ENCODE assay signal across 8 mouse cellular contexts in the genomic region with DNA sequence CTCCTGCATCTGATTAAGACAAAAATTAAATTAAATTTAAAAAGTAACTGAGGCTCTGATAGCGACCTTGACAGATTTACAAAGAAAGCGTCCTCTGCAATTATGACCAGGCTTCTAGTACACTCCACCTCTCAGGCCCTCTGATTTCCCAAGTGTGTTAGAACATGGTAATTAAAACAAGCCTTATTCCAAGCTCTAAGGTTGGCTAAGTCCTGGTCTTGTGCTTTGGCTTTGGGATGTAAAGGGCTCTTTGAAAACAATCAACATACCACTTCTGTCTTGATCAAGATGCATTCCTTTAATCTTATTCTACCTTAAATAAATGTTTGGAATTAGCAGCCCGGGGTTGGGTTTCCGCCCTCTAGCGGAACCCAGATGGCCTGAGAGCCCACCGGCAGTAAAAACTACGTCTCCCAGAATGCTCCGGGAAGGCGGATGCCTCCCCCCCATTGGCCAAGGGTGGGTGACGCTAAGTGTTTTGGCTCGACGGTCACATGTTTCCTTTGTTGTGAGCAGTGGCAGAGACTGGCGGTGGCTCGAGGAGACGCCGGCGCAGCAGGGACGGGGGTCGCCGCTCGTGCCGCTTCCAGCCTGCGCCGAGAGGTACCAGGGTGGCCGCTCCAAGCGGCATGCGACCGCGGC. TPM values are rescaled to one million over a fixed set of nuclear protein-coding genes. Genes with fewer than 3 reads are reported as not detected.
DNase-seq lines count a peak whose midpoint lies in the region; ATAC-seq and TF ChIP-seq lines count a peak whose summit lies in the region.

Gene Klhl24 (plus strand): TSS at position 474 of the 642 bp plus-strand sequence.

- no peaks in the 10 kb centered on the region for H3K9me3 ChIP-seq in erythroblast, embryonic 14.5 days (ENCODE audit: control insufficient read depth, low read length)
- H3K9me3 ChIP-seq in heart, embryonic 11.5 days (replicated peaks; ENCODE audit: control insufficient read depth, low read length): 0 out of 2 replicates have a peak, but pooled peaks cover 2% of the 10 kb centered on the region
- no peaks in the 10 kb centered on the region for H3K9me3 ChIP-seq in kidney, embryonic 16.5 days (ENCODE audit: low read length)
- H3K9me3 ChIP-seq in stomach, embryonic 14.5 days (ENCODE audit: control insufficient read depth, low read depth, low read length): no peaks in the 10 kb centered on the region

- H3K79me3 ChIP-seq in C2C12 (ENCODE audit: low read depth): no peaks in the 10 kb centered on the region

- H3K4me1 ChIP-seq in erythroblast, embryonic 14.5 days (ENCODE audit: control insufficient read depth): peaks cover 20% of the 10 kb centered on the region
- H3K4me1 ChIP-seq in heart, embryonic 11.5 days (ENCODE audit: control insufficient read depth, insufficient read depth, low read length): no peaks in the 10 kb centered on the region
- H3K4me1 ChIP-seq in kidney, embryonic 16.5 days (ENCODE audit: insufficient read depth, low read length): peaks cover 5% of the 10 kb centered on the region
- peaks cover 6% of the 10 kb centered on the region; the same call in 1 of the 2 replicates for H3K4me1 ChIP-seq in liver, adult 2 months (ENCODE audit: control insufficient read depth, insufficient read depth, low read length)
- no peaks in the 10 kb centered on the region for H3K4me1 ChIP-seq in stomach, embryonic 14.5 days (ENCODE audit: control insufficient read depth, insufficient read depth, low read length)

- TF ChIP-seq POLR2A in brain, embryonic 14.5 days (IDR thresholded peaks at IDR 0.05; ENCODE audit: borderline replicate concordance, extremely low read depth, insufficient read depth, insufficient read length, poor library complexity, severe bottlenecking): peak; percentile 95
- peak; percentile 95 for TF ChIP-seq POLR2A in liver, adult 2 months (IDR thresholded peaks at IDR 0.05; ENCODE audit: extremely low read depth, insufficient read depth, low read length)
- peak; percentile 80 for TF ChIP-seq POLR2A in myocyte (IDR thresholded peaks at IDR 0.05; ENCODE audit: insufficient read length, low read depth)

- H3K27me3 ChIP-seq in C2C12 (ENCODE audit: control insufficient read depth, insufficient read depth, insufficient read length) (no peaks in the 10 kb centered on the region), myocyte (ENCODE audit: control insufficient read depth, insufficient read depth, insufficient read length) (no peaks in the 10 kb centered on the region)
- H3K27me3 ChIP-seq in erythroblast, embryonic 14.5 days (ENCODE audit: control insufficient read depth): no peaks in the 10 kb centered on the region
- H3K27me3 ChIP-seq in heart, embryonic 11.5 days (ENCODE audit: control insufficient read depth, insufficient read depth, low read length): no peaks in the 10 kb centered on the region
- no peaks in the 10 kb centered on the region for H3K27me3 ChIP-seq in kidney, embryonic 16.5 days (ENCODE audit: insufficient read depth, low read length)
- H3K27me3 ChIP-seq in liver, adult 2 months (ENCODE audit: control insufficient read depth, insufficient read depth, low read length): no peaks in the 10 kb centered on the region
- no peaks in the 10 kb centered on the region for H3K27me3 ChIP-seq in stomach, embryonic 14.5 days (ENCODE audit: control insufficient read depth, insufficient read depth, low read length)

- DNase-seq in brain, embryonic 14.5 days (ENCODE audit: low read depth): peak; percentile 99
- peak; percentile 91 for DNase-seq in liver, adult 2 months (ENCODE audit: extremely low read depth, low read depth, low spot score)

- H3ac ChIP-seq in C2C12 (ENCODE audit: control insufficient read depth, insufficient read length, low read depth) (peak within 1 kb of the TSS; percentile 73), myocyte (ENCODE audit: control insufficient read depth, insufficient read length) (peak within 1 kb of the TSS; percentile 52)

- peak within 1 kb of the TSS; percentile 64 for H3K4me2 ChIP-seq in heart, embryonic 11.5 days
- peak within 1 kb of the TSS; percentile 55 for H3K4me2 ChIP-seq in kidney, embryonic 16.5 days (replicated peaks; ENCODE audit: low read depth, low read length)
- H3K4me2 ChIP-seq in myocyte (ENCODE audit: low read depth): peak within 1 kb of the TSS; percentile 68
- peak within 1 kb of the TSS; percentile 43 for H3K4me2 ChIP-seq in stomach, embryonic 14.5 days (replicated peaks; ENCODE audit: low read depth, low read length)

- TF ChIP-seq CTCF in C2C12 (IDR thresholded peaks at IDR 0.05; ENCODE audit: control insufficient read depth, insufficient read depth, insufficient read length): no peak
- peak; percentile 80 for TF ChIP-seq CTCF in brain, embryonic 14.5 days (IDR thresholded peaks at IDR 0.05; ENCODE audit: borderline replicate concordance, extremely low read depth, insufficient read depth, insufficient read length)
- TF ChIP-seq CTCF in liver, adult 2 months (IDR thresholded peaks at IDR 0.05; ENCODE audit: low read depth, low read length): peak; percentile 73

- no peaks in the 10 kb centered on the region for H3K36me3 ChIP-seq in C2C12 (ENCODE audit: control insufficient read depth, insufficient read depth)
- no peaks in the 10 kb centered on the region for H3K36me3 ChIP-seq in erythroblast, embryonic 14.5 days (ENCODE audit: control insufficient read depth)
- no peaks in the 10 kb centered on the region; the same call in 1 of the 2 replicates for H3K36me3 ChIP-seq in heart, embryonic 11.5 days (ENCODE audit: control insufficient read depth, insufficient read depth, low read length)
- peaks cover 4% of the 10 kb centered on the region; the same call in 1 of the 2 replicates for H3K36me3 ChIP-seq in kidney, embryonic 16.5 days (ENCODE audit: insufficient read depth, low read length)
- no peaks in the 10 kb centered on the region for H3K36me3 ChIP-seq in liver, adult 2 months (ENCODE audit: control insufficient read depth, insufficient read depth, low read length)
- no peaks in the 10 kb centered on the region for H3K36me3 ChIP-seq in myocyte (ENCODE audit: control insufficient read depth, insufficient read depth)
- H3K36me3 ChIP-seq in stomach, embryonic 14.5 days (ENCODE audit: control insufficient read depth, insufficient read depth, low read length): no peaks in the 10 kb centered on the region

- H3K79me2 ChIP-seq in C2C12 (ENCODE audit: control insufficient read depth, insufficient read depth) (no peaks in the 10 kb centered on the region), myocyte (ENCODE audit: control insufficient read depth, insufficient read depth) (peaks cover 6% of the 10 kb centered on the region)
- H3K79me2 ChIP-seq in liver, adult 2 months (ENCODE audit: control insufficient read depth, insufficient read depth, low read length): peaks cover 4% of the 10 kb centered on the region; the same call in 1 of the 2 replicates

- peak within 1 kb of the TSS; percentile 98 for H3K9ac ChIP-seq in heart, embryonic 11.5 days (ENCODE audit: low read depth, low read length)
- peak within 1 kb of the TSS; percentile 93 for H3K9ac ChIP-seq in kidney, embryonic 16.5 days (replicated peaks; ENCODE audit: low read length)
- H3K9ac ChIP-seq in liver, adult 2 months (ENCODE audit: low read depth, low read length): peak within 1 kb of the TSS; percentile 98
- peak within 1 kb of the TSS; percentile 60 for H3K9ac ChIP-seq in stomach, embryonic 14.5 days (replicated peaks; ENCODE audit: low read depth, low read length)

- H3K4me3 ChIP-seq in C2C12 (ENCODE audit: insufficient read depth, poor library complexity, severe bottlenecking) (peak within 1 kb of the TSS; percentile 66), myocyte (peak within 1 kb of the TSS; percentile 47)
- H3K4me3 ChIP-seq in erythroblast, embryonic 14.5 days (replicated peaks): peak within 1 kb of the TSS; percentile 88
- peak within 1 kb of the TSS; percentile 88 for H3K4me3 ChIP-seq in heart, embryonic 11.5 days (ENCODE audit: low read depth, low read length)
- H3K4me3 ChIP-seq in kidney, embryonic 16.5 days (ENCODE audit: low read length): peak within 1 kb of the TSS; percentile 85
- peak within 1 kb of the TSS; percentile 93 for H3K4me3 ChIP-seq in liver, adult 2 months (ENCODE audit: insufficient read depth, low read depth, low read length)
- peak within 1 kb of the TSS; percentile 59 for H3K4me3 ChIP-seq in stomach, embryonic 14.5 days (ENCODE audit: low read depth, low read length)

- peak; percentile 91 for ATAC-seq in heart, embryonic 11.5 days (replicated peaks; ENCODE audit: insufficient number of reproducible peaks, low FRiP score, low TSS enrichment)
- ATAC-seq in kidney, embryonic 16.5 days (ENCODE audit: low FRiP score, low TSS enrichment): peak; percentile 95
- peak; percentile 93 for ATAC-seq in stomach, embryonic 14.5 days (ENCODE audit: insufficient number of reproducible peaks, insufficient read depth, low FRiP score, low read depth)

- 2% methylated on average over 29 of the region's 29 CpGs for WGBS in heart, embryonic 11.5 days (ENCODE audit: insufficient replicate concordance)
- 1% methylated on average over 29 of the region's 29 CpGs for WGBS in kidney, embryonic 16.5 days
- WGBS in liver, adult 2 months: 2% methylated on average over 29 of the region's 29 CpGs
- WGBS in stomach, embryonic 14.5 days: 1% methylated on average over 29 of the region's 29 CpGs

- peak within 1 kb of the TSS; percentile 98 for H3K27ac ChIP-seq in heart, embryonic 11.5 days (ENCODE audit: low read depth, low read length)
- H3K27ac ChIP-seq in kidney, embryonic 16.5 days (ENCODE audit: low read length): peak within 1 kb of the TSS; percentile 98
- peak within 1 kb of the TSS; percentile 100 for H3K27ac ChIP-seq in liver, adult 2 months (replicated peaks; ENCODE audit: insufficient read depth, low read depth, low read length)
- H3K27ac ChIP-seq in stomach, embryonic 14.5 days (ENCODE audit: low read length): peak within 1 kb of the TSS; percentile 90

TF ChIP-seq in C2C12, 6 proteins besides CTCF, POLR2A, EP300 and RAD21 (continues in another document):
- no peak for TF ChIP-seq FOSL1 (IDR thresholded peaks at IDR 0.05; ENCODE audit: insufficient read depth, low read length, poor library complexity, severe bottlenecking)
- TF ChIP-seq MYOG (IDR thresholded peaks at IDR 0.05; ENCODE audit: control insufficient read depth, extremely low read depth, insufficient read length): no peak

TF ChIP-seq in myocyte, 11 proteins besides CTCF, POLR2A, EP300 and RAD21 (continues in another document):
- peak; percentile 80 for TF ChIP-seq POLR2AphosphoS2 (IDR thresholded peaks at IDR 0.05; ENCODE audit: insufficient read length, low read depth)
- peak; percentile 79 for TF ChIP-seq USF1 (IDR thresholded peaks at IDR 0.05; ENCODE audit: low read depth)

RNA-seq across cellular contexts. Expression of gene Klhl24, which starts in this region (rescaled TPM):
- polyA plus RNA-seq in C2C12 (2012; fragmentation: generic; extraction: Trizol): 2.6 TPM
- polyA plus RNA-seq in brain, embryonic 14.5 days (2012; rRNA removed): 39.1 and 46.6 TPM in 2 replicates
- polyA plus RNA-seq in erythroblast, embryonic 14.5 days (2012): 0.43 and 0.48 TPM in 2 replicates
- 31.5 and 37.1 TPM in 2 replicates for polyA plus RNA-seq in heart, embryonic 11.5 days (2014; fragmentation: Nextera tagmentation; extraction: Ambion mirVana)
- 34.9 and 36.4 TPM in 2 replicates for polyA plus RNA-seq in kidney, embryonic 16.5 days (2015; fragmentation: Nextera tagmentation; extraction: Ambion mirVana)
- total RNA-seq in liver, adult 2 months (2014; rRNA removed): 94.4 and 97.6 TPM in 2 replicates
- 5.6 and 6.0 TPM in 2 replicates for polyA plus RNA-seq in liver, adult 2 months (2012; rRNA removed)
- polyA plus RNA-seq in myocyte (2012; fragmentation: generic; extraction: Trizol): 11.3 TPM
- 28.9 and 32.6 TPM in 2 replicates for polyA plus RNA-seq in stomach, embryonic 14.5 days (2014; fragmentation: Nextera tagmentation; extraction: Ambion mirVana)

Comparison
In these comparisons a context has a peak if more than half of its experiments do, and no peak if none do; other contexts are left out.
1. Peak in every context shown above with its lines: DNase-seq, ATAC-seq, H3K4me3 ChIP-seq and H3K27ac ChIP-seq.